Mouse (Mus musculus): ENCODE data around the gene Agpat4. TPM values are rescaled to one million over a fixed set of nuclear protein-coding genes. Genes with fewer than 3 reads are reported as not detected.

Agpat4 gene
- polyA plus RNA-seq, 1 experiment from 2014 or later = 45.0 TPM

- Histone ChIP-seq H3K9me3 (replicated peaks) (peaks cover 6% of the 10 kb centered on the region; the same call in 1 of the 2 replicates), H3K27ac (no peak overlapping the region), H3K27me3 (no peaks in the 10 kb centered on the region), H3K4me1 (no peaks in the 10 kb centered on the region), H3K4me3 (no peak overlapping the region), H3K4me2 (replicated peaks) (no peak overlapping the region), H3K9ac (no peak overlapping the region), H3K36me3 (peaks cover 80% of the 10 kb centered on the region)
- WGBS = 96% methylated on average over 9 of the region's 9 CpGs
- ATAC-seq (ENCODE audit: low FRiP score) = no peak
These were observed 132.1 kb downstream of the Agpat4 start for GRCm38 (mm10) chr17:12250581-12250980.

DNA sequence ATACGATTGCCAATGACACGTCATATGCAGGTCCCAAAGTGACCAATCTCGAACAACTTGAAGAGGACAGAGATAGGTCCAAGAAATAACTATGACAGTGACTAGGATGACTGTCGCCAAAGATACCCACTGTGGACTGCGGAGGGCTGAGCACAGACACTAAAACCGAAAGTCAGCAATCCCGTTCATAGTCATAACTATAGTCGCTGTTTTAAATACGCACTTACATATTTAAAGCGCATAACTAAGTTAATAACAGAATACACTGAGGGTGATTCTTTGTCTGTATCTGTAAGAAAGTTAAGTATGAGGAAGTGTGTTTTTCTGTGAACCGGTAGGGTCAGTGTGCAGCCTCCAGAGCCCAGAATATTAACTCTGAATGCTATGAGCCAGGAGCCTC is 137.6 kb downstream of the Agpat4 start:
- no peak for ATAC-seq (ENCODE audit: low FRiP score)
- Histone ChIP-seq H3K27me3 (no peaks in the 10 kb centered on the region), H3K36me3 (peaks cover 87% of the 10 kb centered on the region), H3K27ac (no peak overlapping the region), H3K4me1 (no peaks in the 10 kb centered on the region), H3K4me2 (replicated peaks) (no peak overlapping the region), H3K9ac (no peak overlapping the region), H3K9me3 (replicated peaks) (peaks cover 6% of the 10 kb centered on the region; the same call in 1 of the 2 replicates), H3K4me3 (no peak overlapping the region)
- 98% methylated on average over 11 of the region's 11 CpGs for WGBS

DNA sequence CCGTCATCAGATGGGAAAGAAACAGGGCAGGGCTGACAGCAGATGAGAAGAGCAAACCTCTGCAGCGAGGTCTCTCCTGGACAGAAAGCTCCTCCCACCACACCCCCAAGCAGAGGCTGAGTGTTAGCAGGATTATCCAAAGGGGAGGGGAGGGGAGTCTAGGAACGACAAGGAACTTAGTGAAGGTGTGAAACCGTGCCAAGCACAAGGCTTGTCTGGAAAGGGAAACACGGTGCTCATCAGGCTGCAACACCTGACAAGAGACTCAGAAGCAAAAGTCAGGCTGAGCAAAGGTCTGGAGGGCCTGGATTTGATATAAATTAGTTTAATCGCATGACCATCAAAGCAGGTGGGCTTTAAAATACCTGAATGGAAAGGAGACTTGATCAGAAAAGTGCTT is 140.0 kb downstream of the Agpat4 start:
- WGBS = 84% methylated on average over 6 of the region's 6 CpGs
- no peak overlapping the region for H3K4me2 ChIP-seq (replicated peaks)
- no peaks in the 10 kb centered on the region for H3K4me1 ChIP-seq
- H3K9me3 ChIP-seq (replicated peaks) = no peaks in the 10 kb centered on the region
- H3K36me3 ChIP-seq = peaks cover 66% of the 10 kb centered on the region
- no peaks in the 10 kb centered on the region for H3K27me3 ChIP-seq
- H3K9ac ChIP-seq = no peak overlapping the region
- no peak for ATAC-seq (ENCODE audit: low FRiP score)
- H3K27ac ChIP-seq = no peak overlapping the region
- no peak overlapping the region for H3K4me3 ChIP-seq

DNA sequence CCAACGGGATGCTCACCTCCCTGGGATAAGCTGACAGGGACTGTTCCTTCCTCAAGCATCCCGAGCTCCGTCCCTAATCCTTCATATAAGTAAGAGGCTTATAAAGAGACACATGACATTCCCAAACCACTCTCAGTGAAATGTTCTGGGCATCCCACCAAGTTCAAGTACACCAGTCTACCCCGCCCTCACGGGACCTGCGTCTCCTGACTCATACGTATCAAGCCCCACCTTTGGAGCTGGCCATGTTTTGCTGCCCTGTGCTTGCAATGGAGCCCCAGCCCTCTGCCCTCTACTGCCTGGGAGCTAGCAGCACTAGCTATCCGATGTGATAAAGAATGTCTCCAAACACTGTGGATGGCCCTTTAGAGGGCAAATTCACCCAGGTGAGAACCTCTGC is 141.5 kb downstream of the Agpat4 start:
- no peak overlapping the region for H3K27ac ChIP-seq
- H3K9ac ChIP-seq = no peak overlapping the region
- WGBS = 91% methylated on average over 8 of the region's 8 CpGs
- no peaks in the 10 kb centered on the region for H3K27me3 ChIP-seq
- H3K4me3 ChIP-seq = no peak overlapping the region
- no peak for ATAC-seq (ENCODE audit: low FRiP score)
- H3K36me3 ChIP-seq = peaks cover 56% of the 10 kb centered on the region
- H3K4me2 ChIP-seq (replicated peaks) = no peak overlapping the region
- H3K4me1 ChIP-seq = no peaks in the 10 kb centered on the region
- no peaks in the 10 kb centered on the region for H3K9me3 ChIP-seq (replicated peaks)

- Histone ChIP-seq H3K36me3 (peaks cover 42% of the 10 kb centered on the region), H3K4me2 (replicated peaks) (no peak overlapping the region), H3K27ac (no peak overlapping the region), H3K4me1 (peaks cover 6% of the 10 kb centered on the region), H3K9me3 (replicated peaks) (no peaks in the 10 kb centered on the region), H3K9ac (no peak overlapping the region), H3K27me3 (no peaks in the 10 kb centered on the region), H3K4me3 (no peak overlapping the region)
- 87% methylated on average over 7 of the region's 7 CpGs for WGBS
- no peak for ATAC-seq (ENCODE audit: low FRiP score)
These were observed 142.9 kb downstream of the Agpat4 start for GRCm38 (mm10) chr17:12261376-12261775.

DNA sequence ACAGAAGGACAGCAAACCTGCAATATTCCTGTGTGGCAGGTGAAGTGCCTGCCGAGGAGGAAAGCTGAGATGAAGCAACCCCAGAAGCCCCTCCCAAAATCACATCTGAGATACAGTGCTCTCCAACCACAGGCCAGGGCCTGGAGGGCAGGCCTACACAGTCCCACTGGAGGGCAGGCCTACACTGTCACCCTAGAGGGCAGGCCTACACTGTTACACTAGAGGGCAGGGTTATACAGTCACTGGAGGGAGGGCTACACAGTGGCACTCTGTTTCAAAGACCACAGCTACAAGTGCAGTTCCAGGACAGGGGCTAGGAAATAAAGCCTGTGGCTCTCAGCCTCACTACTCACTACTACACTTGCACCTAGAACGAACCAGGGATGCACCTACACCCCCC is 143.4 kb downstream of the Agpat4 start:
- ATAC-seq (ENCODE audit: low FRiP score) = no peak
- peaks cover 10% of the 10 kb centered on the region for H3K4me1 ChIP-seq
- H3K36me3 ChIP-seq = peaks cover 37% of the 10 kb centered on the region
- no peak overlapping the region for H3K4me2 ChIP-seq (replicated peaks)
- no peak overlapping the region for H3K4me3 ChIP-seq
- no peaks in the 10 kb centered on the region for H3K27me3 ChIP-seq
- no peak overlapping the region for H3K27ac ChIP-seq
- whole genome bisulfite sequencing = 71% methylated on average over 2 of the region's 2 CpGs
- H3K9me3 ChIP-seq (replicated peaks) = no peaks in the 10 kb centered on the region
- no peak overlapping the region for H3K9ac ChIP-seq

- H3K9ac ChIP-seq = no peak overlapping the region
- H3K9me3 ChIP-seq (replicated peaks) = no peaks in the 10 kb centered on the region
- no peak for ATAC-seq (ENCODE audit: low FRiP score)
- no peaks in the 10 kb centered on the region for H3K27me3 ChIP-seq
- no peak overlapping the region for H3K27ac ChIP-seq
- H3K36me3 ChIP-seq = peaks cover 28% of the 10 kb centered on the region
- 88% methylated on average over 8 of the region's 8 CpGs for WGBS
- H3K4me3 ChIP-seq = no peak overlapping the region
- peaks cover 16% of the 10 kb centered on the region for H3K4me1 ChIP-seq
- H3K4me2 ChIP-seq (replicated peaks) = no peak overlapping the region
These were observed 144.3 kb downstream of the Agpat4 start for GRCm38 (mm10) chr17:12262851-12263250.

GRCm38 (mm10) chr17:12263787-12264186 is 145.3 kb downstream of the Agpat4 start:
- H3K27ac ChIP-seq = no peak overlapping the region
- no peak for ATAC-seq (ENCODE audit: low FRiP score)
- no peak overlapping the region for H3K4me2 ChIP-seq (replicated peaks)
- H3K4me1 ChIP-seq = peaks cover 19% of the 10 kb centered on the region
- no peak overlapping the region for H3K4me3 ChIP-seq
- no peaks in the 10 kb centered on the region for H3K9me3 ChIP-seq (replicated peaks)
- no peak overlapping the region for H3K9ac ChIP-seq
- no peaks in the 10 kb centered on the region for H3K27me3 ChIP-seq
- 78% methylated on average over 13 of the region's 13 CpGs for WGBS
- peaks cover 27% of the 10 kb centered on the region for H3K36me3 ChIP-seq

DNA sequence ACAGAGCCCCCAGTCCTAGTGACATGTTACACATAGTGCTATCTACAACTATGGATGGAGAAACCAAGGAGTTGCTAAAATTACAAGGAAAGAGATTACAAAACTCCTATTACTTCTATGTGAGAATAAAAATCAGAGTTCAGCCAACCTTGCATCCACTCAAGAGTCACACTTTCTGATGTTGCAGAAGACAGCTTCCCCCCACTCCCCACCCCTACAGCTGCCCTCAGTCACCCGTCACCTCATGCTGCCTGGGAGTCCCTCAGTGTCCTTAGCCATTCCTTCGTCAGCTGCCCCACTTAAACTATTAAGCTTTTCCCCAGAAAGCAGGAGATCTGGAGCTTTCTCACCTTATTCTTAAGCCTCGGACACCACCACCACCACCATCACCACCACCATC is 145.8 kb downstream of the Agpat4 start:
- peaks cover 24% of the 10 kb centered on the region for H3K4me1 ChIP-seq
- 93% methylated on average over 3 of the region's 3 CpGs for WGBS
- ATAC-seq (ENCODE audit: low FRiP score) = no peak
- H3K27ac ChIP-seq = no peak overlapping the region
- H3K4me2 ChIP-seq (replicated peaks) = no peak overlapping the region
- no peaks in the 10 kb centered on the region for H3K27me3 ChIP-seq
- H3K9me3 ChIP-seq (replicated peaks) = no peaks in the 10 kb centered on the region
- no peak overlapping the region for H3K9ac ChIP-seq
- H3K4me3 ChIP-seq = no peak overlapping the region
- H3K36me3 ChIP-seq = peaks cover 23% of the 10 kb centered on the region

DNA sequence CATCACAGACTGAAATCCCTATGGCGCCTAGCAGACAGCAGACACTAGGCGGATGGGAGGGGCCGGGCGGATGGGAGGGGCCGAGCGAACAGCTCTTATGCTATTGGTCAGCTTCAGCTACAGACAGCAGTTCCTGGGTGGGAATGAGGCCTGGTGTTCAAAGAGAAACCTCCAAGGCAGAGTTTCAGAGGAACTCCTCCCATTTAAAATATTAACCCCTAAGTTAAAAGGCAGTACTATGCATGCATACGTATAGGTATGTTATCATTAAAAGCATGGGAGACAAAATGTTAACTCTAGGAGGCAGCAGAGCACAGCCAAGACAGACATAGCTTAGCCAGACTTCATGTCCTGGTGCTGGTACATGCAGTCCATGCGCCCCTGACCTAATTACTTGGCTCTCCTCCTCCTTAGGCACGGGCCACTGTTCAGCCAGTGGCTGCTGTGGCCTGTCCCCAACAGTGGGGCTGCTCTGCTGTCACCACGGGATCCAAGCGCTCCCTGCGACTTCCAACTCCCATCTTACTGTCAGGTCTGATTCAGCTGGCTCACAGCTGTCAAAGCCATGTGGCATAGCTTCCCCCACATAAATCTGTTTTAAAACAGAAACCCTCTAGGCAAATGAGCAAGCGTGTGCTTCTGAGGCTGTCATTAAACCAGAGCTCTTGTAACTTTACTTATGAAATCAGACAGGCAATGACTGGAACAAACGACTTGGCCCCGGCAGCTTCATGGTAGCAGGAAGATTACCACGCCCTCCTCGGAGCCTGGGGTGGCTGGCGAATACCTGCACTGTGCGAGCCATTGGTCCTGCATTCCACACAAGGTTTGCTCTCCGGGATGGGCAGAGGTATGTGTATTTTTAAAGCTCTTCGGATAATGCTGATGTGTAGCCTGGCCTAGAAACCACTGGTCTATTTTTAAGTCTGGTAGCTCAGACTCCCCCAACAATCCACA is 147.7 kb downstream of the Agpat4 start:
- H3K27me3 ChIP-seq = no peaks in the 10 kb centered on the region
- peak overlapping the region; percentile 12; the same call in 1 of the 2 replicates for H3K27ac ChIP-seq
- H3K4me1 ChIP-seq = peaks cover 24% of the 10 kb centered on the region
- H3K9ac ChIP-seq = no peak overlapping the region
- no peak overlapping the region for H3K4me3 ChIP-seq
- ATAC-seq (ENCODE audit: low FRiP score) = peak; percentile 70
- no peak overlapping the region for H3K4me2 ChIP-seq (replicated peaks)
- WGBS = 67% methylated on average over 21 of the region's 21 CpGs
- no peaks in the 10 kb centered on the region for H3K9me3 ChIP-seq (replicated peaks)
- H3K36me3 ChIP-seq = peaks cover 18% of the 10 kb centered on the region

DNA sequence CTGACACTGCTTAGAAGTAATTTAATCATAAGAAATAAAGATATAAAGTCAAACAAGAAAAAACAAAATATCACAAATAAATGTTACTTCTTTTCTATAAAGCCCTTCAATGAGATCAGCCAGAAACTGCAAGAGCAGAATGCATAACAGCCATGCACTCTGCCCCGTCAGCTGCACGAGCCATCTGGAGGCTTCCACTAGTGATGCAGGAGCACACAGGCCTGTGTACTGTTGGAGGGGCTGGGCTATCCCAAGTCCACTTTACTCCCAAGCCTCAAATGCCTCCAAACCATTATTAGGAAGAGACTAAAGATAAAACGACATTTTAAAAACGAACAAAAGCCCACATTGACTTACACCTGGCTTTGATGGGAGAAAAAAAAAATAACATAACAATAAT is 149.6 kb downstream of the Agpat4 start:
- no peaks in the 10 kb centered on the region for H3K9me3 ChIP-seq (replicated peaks)
- ATAC-seq (ENCODE audit: low FRiP score) = no peak
- H3K36me3 ChIP-seq = peaks cover 26% of the 10 kb centered on the region

DNA sequence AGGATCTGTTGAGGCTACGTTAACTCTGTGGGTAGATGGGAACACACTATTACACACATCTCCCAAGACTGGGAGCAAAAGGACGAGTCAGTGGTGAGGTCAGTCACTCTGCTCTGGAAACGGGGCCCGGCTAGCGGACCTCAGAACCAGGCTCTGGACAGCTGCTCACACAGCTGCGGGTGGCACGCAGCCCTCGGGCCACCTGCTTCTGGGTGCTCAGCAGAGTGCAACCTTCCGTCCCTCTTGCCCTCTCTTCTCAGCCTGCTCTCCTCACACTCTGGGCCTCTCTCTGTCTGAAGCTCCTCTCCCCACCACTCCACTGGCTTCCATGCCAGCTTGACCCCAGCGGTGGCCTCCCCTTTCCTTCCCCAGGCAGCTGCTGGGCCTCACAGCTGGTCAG is 150.0 kb downstream of the Agpat4 start:
- no peak for ATAC-seq (ENCODE audit: low FRiP score)
- no peaks in the 10 kb centered on the region for H3K27me3 ChIP-seq
- H3K9me3 ChIP-seq (replicated peaks) = no peaks in the 10 kb centered on the region
- WGBS = 80% methylated on average over 10 of the region's 10 CpGs
- H3K4me2 ChIP-seq (replicated peaks) = no peak overlapping the region
- H3K9ac ChIP-seq = no peak overlapping the region
- H3K4me1 ChIP-seq = peaks cover 24% of the 10 kb centered on the region
- no peak overlapping the region for H3K27ac ChIP-seq
- no peak overlapping the region for H3K4me3 ChIP-seq
- H3K36me3 ChIP-seq = peaks cover 24% of the 10 kb centered on the region

More for the DNA sequence above, 149.6 kb downstream of the Agpat4 start:
- Histone ChIP-seq H3K27me3 (no peaks in the 10 kb centered on the region), H3K27ac (no peak overlapping the region), H3K9ac (no peak overlapping the region), H3K4me1 (peaks cover 24% of the 10 kb centered on the region), H3K4me2 (replicated peaks) (no peak overlapping the region), H3K4me3 (no peak overlapping the region)
- WGBS = 86% methylated on average over 4 of the region's 4 CpGs
